Mouse (Mus musculus) heart, postnatal 0 days (tissue): ENCODE results near the gene Sgms1.

Experiments used
- CTCF ChIP-seq: IDR thresholded peaks from 2 replicates; pipeline ENCODE4 v1.5.1; 2016; ENCODE audit warnings: antibody characterized with exemption, control low read depth, low read depth
- EP300 ChIP-seq: IDR thresholded peaks from 2 replicates; pipeline ENCODE4 v1.6.1; 2016; ENCODE audit warnings: antibody characterized with exemption, low read depth

DNA sequence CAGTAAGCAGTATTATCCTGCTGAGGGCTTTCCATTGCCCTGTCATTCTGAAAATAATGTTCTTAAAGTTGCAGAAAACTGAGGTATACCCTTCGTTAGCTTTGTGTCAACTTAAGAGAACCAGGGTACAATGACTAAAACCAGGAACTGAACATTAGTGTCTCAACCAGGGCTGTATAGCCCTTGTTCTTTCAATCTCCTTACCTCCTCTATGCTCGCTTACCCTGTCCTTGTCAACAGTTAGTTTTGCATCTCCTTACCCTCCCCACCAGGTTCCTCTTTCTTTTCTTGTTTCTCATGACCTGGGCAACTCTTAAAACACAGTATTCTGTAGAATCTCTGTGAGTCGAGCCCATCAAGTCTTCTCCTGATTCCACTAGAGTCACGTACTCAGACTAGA lies 206.5 kb downstream of the Sgms1 start:
- no peak for TF ChIP-seq CTCF
- TF ChIP-seq EP300, result no peak
